Comparison of ENCODE assay signal across 10 mouse cellular contexts in genomic region chr12:30003680-30004364, GRCm38 (mm10).
A peak's percentile ranks its signal among the peaks of the same experiment; 100 is the strongest.
DNase-seq lines count a peak whose midpoint lies in the region; ATAC-seq and TF ChIP-seq lines count a peak whose summit lies in the region.
"Had no signal": no experiment of that assay in that cellular context is flagged by ENCODE, and none has a peak within 500 bp of the region (broad histone marks: within the 10 kb centered on the region; RNA-seq: fewer than 3 reads in every experiment).

No protein-coding gene starts in this region.

- peaks cover 87% of the 10 kb centered on the region for H3K36me3 ChIP-seq in neural tube, embryonic 12.5 days
- no peaks in the 10 kb centered on the region for H3K36me3 ChIP-seq in liver, postnatal 0 days (replicated peaks; ENCODE audit: insufficient read depth, low read length)
- peaks cover 91% of the 10 kb centered on the region for H3K36me3 ChIP-seq in kidney, embryonic 15.5 days

- H3K4me3 ChIP-seq in embryonic fibroblast, embryonic 13.5 days (ENCODE audit: insufficient read depth, low read length), result no peak overlapping the region
- no peak overlapping the region for H3K4me3 ChIP-seq in neural tube, embryonic 12.5 days
- no peak overlapping the region for H3K4me3 ChIP-seq in liver, postnatal 0 days (ENCODE audit: low read depth, low read length)
- no peak overlapping the region for H3K4me3 ChIP-seq in kidney, embryonic 15.5 days (replicated peaks)
- H3K4me3 ChIP-seq: embryonic facial prominence, embryonic 13.5 days had no signal

- intact Hi-C loops in left cerebral cortex, postnatal 4 days (cut with DNase I), result no loop called here
- intact Hi-C loops in left cerebral cortex, postnatal 14 days (cut with DNase I), result no loop called here

- H3K4me2 ChIP-seq in neural tube, embryonic 12.5 days (replicated peaks), result no peak overlapping the region
- no peak overlapping the region for H3K4me2 ChIP-seq in liver, postnatal 0 days (ENCODE audit: low read depth, low read length)
- no peak overlapping the region for H3K4me2 ChIP-seq in kidney, embryonic 15.5 days
- H3K4me2 ChIP-seq: embryonic facial prominence, embryonic 13.5 days had no signal

- WGBS in neural tube, embryonic 12.5 days, result 61% methylated on average over 14 of the region's 14 CpGs
- 83% methylated on average over 14 of the region's 14 CpGs for WGBS in liver, postnatal 0 days (ENCODE audit: insufficient replicate concordance)
- 84% methylated on average over 14 of the region's 14 CpGs for WGBS in kidney, embryonic 15.5 days

- H3K27me3 ChIP-seq in neural tube, embryonic 12.5 days (replicated peaks), result no peaks in the 10 kb centered on the region
- H3K27me3 ChIP-seq in liver, postnatal 0 days (ENCODE audit: insufficient read depth, low read length), result no peaks in the 10 kb centered on the region
- no peaks in the 10 kb centered on the region for H3K27me3 ChIP-seq in kidney, embryonic 15.5 days
- H3K27me3 ChIP-seq: embryonic facial prominence, embryonic 13.5 days had no signal

- peak; percentile 68 for ATAC-seq in neural tube, embryonic 12.5 days (ENCODE audit: low FRiP score, low read depth)
- no peak for ATAC-seq in liver, postnatal 0 days
- no peak for ATAC-seq in kidney, embryonic 15.5 days (replicated peaks; ENCODE audit: low FRiP score)

- H3K4me1 ChIP-seq in embryonic fibroblast, embryonic 13.5 days (ENCODE audit: control insufficient read depth, insufficient read depth, low read length), result peaks cover 11% of the 10 kb centered on the region
- H3K4me1 ChIP-seq in neural tube, embryonic 12.5 days, result peaks cover 6% of the 10 kb centered on the region; the same call in 1 of the 2 replicates
- no peaks in the 10 kb centered on the region for H3K4me1 ChIP-seq in liver, postnatal 0 days (ENCODE audit: insufficient read depth)
- H3K4me1 ChIP-seq in kidney, embryonic 15.5 days, result no peaks in the 10 kb centered on the region
- H3K4me1 ChIP-seq: embryonic facial prominence, embryonic 13.5 days had no signal

- H3K9me3 ChIP-seq in neural tube, embryonic 12.5 days, result no peaks in the 10 kb centered on the region
- H3K9me3 ChIP-seq in liver, postnatal 0 days (ENCODE audit: low read length), result no peaks in the 10 kb centered on the region
- no peaks in the 10 kb centered on the region for H3K9me3 ChIP-seq in kidney, embryonic 15.5 days (replicated peaks)
- H3K9me3 ChIP-seq: embryonic facial prominence, embryonic 13.5 days had no signal

- no peak for TF ChIP-seq EP300 in liver, postnatal 0 days (IDR thresholded peaks at IDR 0.05; ENCODE audit: low read depth)

- TF ChIP-seq POLR2A in embryonic fibroblast, embryonic 13.5 days (IDR thresholded peaks at IDR 0.05; ENCODE audit: low read depth, low read length), result no peak

- no peak for TF ChIP-seq CTCF in embryonic fibroblast, embryonic 13.5 days (IDR thresholded peaks at IDR 0.05; ENCODE audit: borderline replicate concordance, insufficient read depth, low read length)
- TF ChIP-seq CTCF in liver, postnatal 0 days (IDR thresholded peaks at IDR 0.05; ENCODE audit: low read depth), result no peak

- H3K9ac ChIP-seq in neural tube, embryonic 12.5 days, result no peak overlapping the region
- no peak overlapping the region for H3K9ac ChIP-seq in liver, postnatal 0 days (replicated peaks)
- no peak overlapping the region for H3K9ac ChIP-seq in kidney, embryonic 15.5 days
- H3K9ac ChIP-seq: embryonic facial prominence, embryonic 13.5 days had no signal

- DNase-seq in left cerebral cortex, postnatal 4 days, result peak; percentile 61
- DNase-seq in left cerebral cortex, postnatal 14 days (ENCODE audit: low spot score in 2 of 2), result no peak
- peak; percentile 32 for DNase-seq in heart, postnatal 4 days
- DNase-seq in liver, postnatal 0 days, result no peak
- DNase-seq in frontal cortex, postnatal 10 days (ENCODE audit: low spot score in 2 of 2), result no peak
- DNase-seq: kidney, postnatal 36 days had no signal

- H3K27ac ChIP-seq in embryonic fibroblast, embryonic 13.5 days (ENCODE audit: insufficient read depth, low read length), result peak overlapping the region; percentile 81
- 0 out of 2 replicates have a peak overlapping the region, but pooled peaks have one; percentile 1 for H3K27ac ChIP-seq in neural tube, embryonic 12.5 days
- no peak overlapping the region for H3K27ac ChIP-seq in liver, postnatal 0 days (ENCODE audit: low read depth)
- H3K27ac ChIP-seq in kidney, embryonic 15.5 days, result no peak overlapping the region
- H3K27ac ChIP-seq: embryonic facial prominence, embryonic 13.5 days had no signal

Comparison
In these comparisons a context has a peak if more than half of its experiments do, and no peak if none do; other contexts are left out.
1. DNase-seq: peak in left cerebral cortex, postnatal 4 days (single experiment) and heart, postnatal 4 days (single experiment); none in left cerebral cortex, postnatal 14 days (0 of 2), liver, postnatal 0 days (single experiment) and frontal cortex, postnatal 10 days (0 of 2).
2. H3K27ac ChIP-seq: peak in embryonic fibroblast, embryonic 13.5 days (single experiment) and neural tube, embryonic 12.5 days (single experiment); none in liver, postnatal 0 days (single experiment) and kidney, embryonic 15.5 days (single experiment).